Mouse (Mus musculus) thymus, postnatal 0 days (tissue): ENCODE results near the gene Szt2. TPM values are rescaled to one million over a fixed set of nuclear protein-coding genes. Genes with fewer than 3 reads are reported as not detected.

Experiments
- DNase-seq: peaks from one replicate; pipeline ENCODE4 v3.0.0-alpha.2; 2015; ENCODE audit warnings: low spot score
- polyA plus RNA-seq: library from polyadenylated mRNA; unstranded; fragments of >200 nt; fragmentation: Nextera tagmentation; extraction: Ambion mirVana; gene quantifications from 2 replicates; pipeline ENCODE4 v1.2.1, GENCODE M21; 2015

Gene Szt2
- polyA plus RNA-seq, 1 experiment from 2014 or later, result 8.4 TPM

DNA sequence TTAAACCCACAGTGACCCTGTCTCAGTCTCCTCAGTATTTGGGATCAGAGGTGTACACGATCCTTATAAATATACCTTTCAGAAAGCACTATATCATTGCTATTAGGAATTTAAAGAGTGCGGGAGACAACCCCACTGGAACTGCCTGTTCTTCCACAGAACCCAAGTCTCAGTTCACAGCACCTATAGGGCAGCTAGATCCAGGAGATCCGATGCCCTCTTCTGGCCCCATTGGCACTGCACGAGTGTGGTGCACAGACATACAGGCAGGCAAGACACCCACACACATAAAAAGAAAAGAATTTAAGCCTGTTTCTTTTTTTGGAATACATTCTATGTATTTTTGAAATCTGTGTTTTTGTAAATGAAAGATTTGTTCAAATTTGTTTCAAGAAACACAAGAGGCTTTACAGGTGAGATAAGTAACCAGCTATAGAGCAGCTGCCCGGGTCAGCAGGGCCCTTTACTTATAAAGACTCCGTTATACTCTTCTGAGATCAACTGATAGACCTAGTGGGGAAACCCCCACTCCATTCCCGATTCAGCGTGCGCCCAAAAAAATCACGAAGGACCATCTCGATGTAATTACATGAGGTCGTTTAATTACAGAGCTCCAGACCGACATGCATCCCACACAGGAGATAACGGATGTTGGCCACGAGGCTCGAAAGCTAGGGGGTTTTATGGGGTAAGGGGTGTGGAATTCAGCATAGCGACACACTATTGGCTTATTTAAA lies 50.7 kb downstream of the Szt2 start:
- no peak for DNase-seq

DNA sequence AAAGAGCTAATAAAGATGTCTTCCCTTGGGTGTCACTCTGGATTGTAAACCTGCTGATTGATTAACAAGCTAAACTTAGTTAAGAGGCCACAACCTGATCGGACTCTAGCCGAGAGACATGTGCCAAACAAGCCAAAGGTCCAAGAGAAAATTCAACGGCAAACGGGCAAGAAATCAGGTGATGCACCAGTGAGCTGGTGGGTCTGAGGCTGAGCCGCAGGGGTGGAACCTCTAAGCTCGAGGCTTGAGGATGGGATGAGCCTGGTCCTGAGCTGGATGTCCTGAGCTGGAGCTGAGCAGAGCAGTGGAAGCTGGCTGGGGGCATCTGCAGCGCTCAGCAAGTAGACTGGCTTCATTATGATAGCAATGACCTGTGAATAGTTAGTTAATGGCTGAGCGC lies 51.6 kb downstream of the Szt2 start:
- no peak for DNase-seq

DNA sequence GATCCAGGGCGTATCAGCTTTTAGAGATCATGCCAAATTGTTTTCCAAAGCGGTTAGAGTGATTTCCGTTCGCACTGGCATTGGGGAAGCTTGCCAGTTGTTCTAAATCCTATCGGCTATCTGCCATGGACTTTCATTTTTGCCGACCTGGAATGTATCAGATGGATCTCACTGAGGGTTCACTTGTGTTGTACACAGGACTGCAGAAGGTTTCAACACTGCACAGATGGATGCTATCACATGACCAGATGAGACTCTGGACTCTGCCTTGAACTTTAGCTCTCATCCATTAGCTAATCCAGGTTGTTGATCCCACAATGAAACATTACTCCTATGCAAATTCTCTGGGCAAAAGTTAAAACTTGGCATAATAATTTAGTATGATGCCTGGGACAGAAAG lies 52.3 kb downstream of the Szt2 start:
- no peak for DNase-seq

DNA sequence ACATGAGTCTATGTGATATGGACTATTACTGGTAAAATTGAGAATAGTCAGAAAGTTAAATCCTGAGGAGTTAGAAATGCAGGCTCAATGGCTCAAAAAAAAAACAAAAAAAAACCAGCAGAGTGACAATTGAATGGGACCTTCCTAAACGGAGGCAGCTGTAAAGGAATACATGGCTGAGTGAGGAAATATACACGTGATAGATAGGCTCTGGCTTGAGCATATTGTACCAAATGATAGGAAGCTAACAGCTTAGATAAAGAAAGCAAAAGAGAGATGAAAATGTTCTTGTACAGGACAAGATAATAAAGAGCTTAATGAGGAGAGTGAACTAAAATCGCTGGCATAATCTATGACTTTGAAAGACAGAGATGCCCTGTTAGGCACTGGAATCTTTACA lies 54.8 kb downstream of the Szt2 start:
- no peak for DNase-seq

DNA sequence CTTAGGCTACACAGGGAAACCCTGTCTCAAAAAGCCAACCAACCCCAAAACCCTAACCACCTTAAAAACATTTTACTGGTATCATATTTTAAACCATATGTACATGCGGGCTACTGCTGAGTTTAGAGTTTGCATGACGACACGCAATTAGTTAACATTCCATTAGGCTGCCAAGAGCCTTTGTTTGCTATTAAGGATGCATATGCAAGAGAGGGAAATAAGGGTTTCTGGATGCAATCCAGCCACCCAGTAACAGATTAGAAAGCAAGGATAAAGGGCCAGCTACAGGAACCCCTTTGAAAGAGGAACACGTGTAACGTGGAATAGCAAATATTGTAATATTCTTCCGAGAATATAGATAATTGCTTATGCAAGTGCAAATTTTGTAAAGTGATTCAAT lies 55.4 kb downstream of the Szt2 start:
- DNase-seq, result no peak

DNA sequence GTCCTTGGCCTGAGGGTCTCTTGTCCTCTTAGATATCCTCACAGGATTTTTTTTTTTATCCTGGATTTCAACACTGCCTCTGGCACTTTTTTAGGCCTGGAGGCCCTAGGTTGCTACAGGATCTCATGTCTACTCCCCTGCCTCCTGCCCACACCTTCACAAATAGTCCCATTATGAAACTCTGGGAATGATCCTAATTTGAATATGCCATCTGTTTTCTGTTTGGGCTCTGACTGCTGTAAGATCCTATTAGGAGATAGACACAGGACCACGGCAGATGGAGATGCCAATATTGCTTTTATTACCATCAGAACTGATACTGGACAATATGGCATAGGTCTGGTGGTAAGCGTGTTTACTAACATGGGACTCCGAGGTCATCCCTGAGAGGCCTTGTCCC lies 57.2 kb downstream of the Szt2 start:
- no peak for DNase-seq

DNA sequence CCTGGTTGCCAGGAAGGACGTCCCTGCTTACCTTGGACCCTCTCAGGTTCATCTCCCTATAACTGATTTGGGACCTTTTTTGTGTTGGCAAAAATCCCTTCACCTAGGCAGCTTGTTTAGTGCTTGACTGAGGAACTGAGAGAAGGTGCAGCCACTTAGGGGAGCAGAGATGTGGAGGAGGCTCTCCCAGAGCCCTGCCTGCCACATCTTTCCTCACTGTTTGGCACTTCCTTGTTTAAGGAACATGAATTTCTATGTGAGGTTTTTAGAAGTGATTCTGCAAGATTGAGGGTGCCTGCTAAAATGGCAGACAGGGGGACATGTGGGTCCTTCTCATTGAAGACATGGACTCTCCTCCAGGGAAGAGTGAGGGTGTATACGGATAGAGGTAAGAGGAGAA lies 58.2 kb downstream of the Szt2 start:
- no peak for DNase-seq

DNA sequence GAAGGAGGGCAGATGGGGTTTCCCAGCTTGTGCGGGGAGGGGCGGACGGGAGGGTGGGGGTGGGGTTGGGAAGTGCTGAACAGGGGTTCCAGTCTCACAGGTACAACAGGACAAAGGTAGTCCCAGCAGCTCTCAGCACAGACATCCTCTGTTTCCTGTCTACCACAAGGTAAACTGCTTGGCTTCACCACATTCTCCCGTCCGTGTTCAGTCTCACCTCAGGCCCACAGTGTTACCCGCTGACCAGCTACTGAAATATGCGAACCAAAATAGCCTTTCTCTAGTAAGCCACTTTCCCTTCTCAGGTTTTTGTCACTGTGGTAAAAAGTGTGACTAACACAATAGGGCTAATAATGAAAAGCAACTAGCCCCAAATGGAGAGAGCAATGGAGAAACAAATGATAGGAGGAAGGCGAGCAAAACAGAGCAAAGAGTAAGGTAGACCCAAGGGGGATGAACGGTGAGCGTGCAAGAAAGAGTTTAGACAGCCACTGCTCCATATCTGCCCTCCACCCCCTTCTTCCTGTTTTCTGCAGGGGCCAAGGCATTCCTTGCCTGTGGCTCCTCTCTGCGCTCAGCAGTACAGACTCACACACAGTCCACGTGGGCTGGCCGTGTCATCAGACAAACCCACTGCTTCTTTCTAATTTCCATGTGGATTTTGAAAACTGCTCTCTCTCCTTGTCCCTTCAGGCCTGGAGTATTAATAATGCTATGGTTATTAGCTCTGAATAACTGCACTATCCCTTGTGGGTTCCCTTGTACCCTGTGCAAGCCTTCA lies 61.4 kb downstream of the Szt2 start:
- DNase-seq, result no peak

DNA sequence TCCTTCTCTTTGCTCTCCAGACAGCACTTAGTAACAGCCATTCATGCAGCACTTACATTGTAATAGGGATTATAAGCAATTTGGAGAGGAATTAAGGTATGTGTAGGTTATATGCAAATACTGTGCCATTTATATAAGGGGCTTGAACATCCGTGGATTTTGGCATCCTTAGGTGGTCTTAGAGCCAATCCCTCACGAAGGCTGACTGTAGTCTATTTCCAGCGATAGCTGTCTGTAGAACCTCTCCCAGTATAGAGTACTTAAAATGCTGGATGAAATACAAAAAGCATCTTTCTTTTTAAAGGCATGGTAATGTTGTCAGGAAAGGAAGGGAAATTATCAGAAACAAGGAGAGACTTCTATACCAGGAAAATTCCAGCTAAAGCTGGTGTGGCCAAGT lies 67.6 kb downstream of the Szt2 start:
- no peak for DNase-seq

DNA sequence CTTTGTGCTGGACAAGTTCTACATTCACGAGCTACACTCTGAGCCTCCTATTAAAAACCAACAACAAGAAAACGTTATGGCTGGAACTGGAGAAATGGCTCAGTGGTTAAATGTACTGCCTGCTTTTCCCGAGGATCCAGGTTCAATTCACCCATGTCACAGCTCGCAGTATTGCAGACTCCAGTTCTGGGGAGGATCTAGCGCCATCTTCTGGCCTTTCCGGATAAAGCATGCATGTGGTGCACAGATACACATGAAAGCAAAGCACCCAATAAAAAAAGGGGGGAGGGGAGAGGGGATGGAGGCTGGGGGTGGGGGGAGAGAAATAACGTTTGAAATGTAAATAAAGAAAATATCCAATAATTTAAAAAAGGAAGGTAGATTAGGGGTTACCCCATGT lies 72.4 kb downstream of the Szt2 start:
- DNase-seq, result peak; percentile 81

DNA sequence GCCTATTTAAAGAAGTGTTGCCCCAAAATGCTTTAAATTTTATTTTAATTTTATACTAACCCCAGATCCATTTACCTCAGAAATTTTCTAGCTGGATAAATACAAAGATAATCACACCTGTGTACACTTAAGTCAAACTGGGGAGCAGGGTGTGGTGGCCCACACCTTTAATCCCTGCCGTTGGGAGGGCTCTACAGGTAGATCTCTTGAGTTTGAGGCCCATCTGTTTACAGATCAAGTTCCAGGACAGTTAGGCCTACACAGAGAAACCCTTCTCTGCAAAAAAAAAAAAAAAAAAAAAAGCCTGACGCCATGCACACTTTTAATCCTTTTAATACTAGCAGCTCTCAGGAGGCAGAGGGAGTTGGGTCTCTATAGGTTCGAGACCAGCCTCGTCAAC lies 73.1 kb downstream of the Szt2 start:
- DNase-seq, result no peak

DNA sequence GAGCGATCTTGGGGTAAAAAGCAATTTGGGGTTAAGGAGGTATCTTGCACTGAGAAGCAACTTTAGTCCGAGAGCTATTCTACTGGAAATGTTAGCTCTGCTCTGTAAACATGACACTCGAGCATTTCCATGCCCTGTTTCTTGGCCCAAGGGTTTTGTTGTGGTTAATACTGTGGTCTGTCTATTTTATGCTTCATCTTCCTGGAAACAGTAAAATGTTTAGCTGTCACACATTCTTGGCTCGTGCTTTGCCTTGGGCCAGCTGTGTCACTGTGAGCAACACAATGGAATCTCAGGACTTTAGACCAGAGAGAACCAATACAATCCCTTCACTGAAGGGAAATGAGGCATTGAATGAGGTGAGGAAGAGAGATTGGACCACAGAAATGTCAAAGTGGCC lies 77.3 kb downstream of the Szt2 start:
- DNase-seq, result no peak

DNA sequence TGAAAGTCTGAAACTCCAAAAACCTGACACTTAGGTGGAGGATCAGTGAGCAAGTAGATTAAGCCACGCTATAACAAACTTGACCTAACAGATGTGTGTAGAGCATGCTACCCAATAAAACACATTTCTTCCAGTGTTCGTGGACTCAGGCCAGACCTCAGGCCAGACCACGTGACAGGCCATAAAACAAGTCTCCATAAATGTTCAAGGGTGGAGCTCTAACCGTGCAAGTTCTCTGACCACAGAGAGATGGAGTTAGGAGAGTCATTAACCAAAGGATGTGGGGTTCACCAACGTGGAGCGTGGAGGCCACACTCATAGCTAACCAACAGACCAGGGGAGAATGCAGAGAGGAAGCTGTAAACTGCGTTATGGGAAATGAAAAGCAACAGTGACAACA lies 82.6 kb downstream of the Szt2 start:
- no peak for DNase-seq

DNA sequence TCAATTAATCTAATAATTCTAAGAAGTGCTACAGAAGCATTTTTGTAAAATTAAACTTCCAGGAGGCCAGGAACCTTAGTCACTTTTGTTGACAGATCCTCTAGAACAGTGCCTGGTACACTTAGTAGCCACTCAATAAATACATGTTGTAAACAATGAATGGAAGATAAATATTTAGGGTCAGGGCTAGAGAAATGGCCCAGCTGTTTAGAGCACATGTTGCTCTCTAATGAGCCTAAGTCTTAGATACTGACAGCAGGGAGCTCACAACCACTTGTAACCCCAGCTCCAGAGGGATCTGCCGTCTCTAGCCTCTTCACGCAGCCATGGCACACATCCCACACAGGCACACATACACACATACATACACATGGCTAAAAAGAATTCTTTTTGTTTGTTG lies 88.4 kb downstream of the Szt2 start:
- DNase-seq, result no peak

DNA sequence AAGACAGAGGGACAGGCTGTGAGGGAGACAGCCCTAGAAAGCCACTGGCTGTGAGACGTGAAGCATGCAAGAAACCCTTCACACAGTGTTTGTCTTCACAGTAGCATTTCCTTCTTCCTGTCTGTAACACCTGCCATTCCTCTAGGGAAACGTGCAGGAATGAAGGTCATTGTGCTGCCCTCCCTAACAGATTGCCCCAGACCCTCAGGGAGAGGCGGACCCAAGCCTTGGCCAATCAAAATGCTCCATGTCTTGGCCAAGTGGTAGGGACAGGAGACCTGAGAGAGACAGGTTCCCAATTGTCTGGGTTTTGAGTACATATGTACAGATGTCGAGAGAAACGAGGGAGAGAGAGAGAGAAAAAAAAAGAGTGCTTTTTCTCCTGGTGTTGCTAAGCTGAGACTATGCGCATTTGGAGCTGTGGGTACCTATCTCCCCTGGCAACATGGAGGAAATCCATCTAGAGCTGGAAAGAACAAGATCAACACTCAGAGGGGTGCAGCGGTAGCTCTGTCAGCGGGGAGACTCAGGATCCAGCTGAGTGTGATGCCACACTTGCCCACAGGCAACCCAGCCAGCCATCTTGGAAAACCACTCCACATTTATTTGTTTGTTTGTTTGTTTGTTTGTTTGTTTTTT lies 89.2 kb downstream of the Szt2 start:
- DNase-seq, result no peak

DNA sequence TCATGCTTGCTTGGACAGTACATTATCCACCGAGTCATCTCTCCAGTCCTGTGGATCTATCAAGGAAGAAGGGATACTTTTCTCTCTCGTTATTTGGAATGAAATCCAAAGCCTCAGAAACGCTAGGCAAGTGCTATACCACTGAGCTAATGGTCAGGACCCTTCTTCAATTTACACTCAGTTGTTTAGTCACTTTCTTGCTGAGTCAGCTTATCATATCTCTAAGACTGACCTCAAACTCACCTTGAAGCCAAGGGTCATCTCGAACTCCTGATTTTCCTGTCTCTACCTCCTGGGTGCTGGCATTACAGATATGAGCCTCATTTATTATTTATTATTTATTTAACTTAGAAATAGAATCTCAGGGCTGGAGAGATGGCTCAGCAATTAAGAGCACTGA lies 92.4 kb downstream of the Szt2 start:
- DNase-seq, result no peak

DNA sequence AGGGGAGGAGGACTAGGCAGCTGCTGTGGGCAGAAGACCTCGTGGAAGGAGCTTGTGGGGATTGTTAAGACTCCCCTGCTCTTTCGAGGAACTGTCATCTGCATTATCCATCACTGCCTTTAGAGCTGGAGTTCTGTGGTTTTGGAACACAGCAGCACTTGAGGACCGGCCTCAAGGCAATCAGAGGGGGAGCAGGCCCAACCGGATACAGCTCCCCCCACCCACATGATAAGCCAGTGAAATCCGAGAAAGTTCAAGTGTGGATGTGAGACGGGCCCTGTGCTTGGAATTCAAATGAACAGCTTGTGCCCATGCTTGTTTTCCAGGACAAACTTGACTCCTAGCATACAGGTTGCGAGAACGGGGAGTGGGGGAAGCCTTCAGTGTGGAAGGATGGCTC lies 93.8 kb downstream of the Szt2 start:
- DNase-seq, result no peak

Other genes with a start within 250 kb of the Szt2 start
- gene Kdm4a, start 229.2 kb downstream of the Szt2 start, polyA plus RNA-seq, result 29.8 and 34.0 TPM in 2 replicates
- 32.2 and 33.7 TPM in 2 replicates for gene Ptprf, start 117.9 kb downstream of the Szt2 start, polyA plus RNA-seq
- 103 and 109 TPM in 2 replicates for gene Med8, start 64 bp upstream of the Szt2 start, polyA plus RNA-seq
- gene Elovl1, start 18.8 kb upstream of the Szt2 start, polyA plus RNA-seq, result 47.4 and 50.9 TPM in 2 replicates
- gene Cdc20, start 28.1 kb upstream of the Szt2 start, polyA plus RNA-seq, result 241 and 247 TPM in 2 replicates
- 0.33 and 0.39 TPM in 2 replicates for gene Mpl, start 48.2 kb upstream of the Szt2 start, polyA plus RNA-seq
- 6.2 and 8.2 TPM in 2 replicates for gene Tie1, start 80.8 kb upstream of the Szt2 start, polyA plus RNA-seq
- 3.0 TPM in 2 replicates for gene 2610528J11Rik, start 117.7 kb upstream of the Szt2 start, polyA plus RNA-seq
- gene Tmem125, start 134.8 kb upstream of the Szt2 start, polyA plus RNA-seq, result 0.60 and 1.1 TPM in 2 replicates
- 0.14 and 0.15 TPM in 2 replicates for gene Cfap57, start 211.5 kb upstream of the Szt2 start, polyA plus RNA-seq
- gene Ebna1bp2, start 211.5 kb upstream of the Szt2 start, polyA plus RNA-seq, result 209 and 229 TPM in 2 replicates
- not detected in 2 replicates for gene Olfr62, start 249.7 kb upstream of the Szt2 start, polyA plus RNA-seq